Mouse (Mus musculus): ENCODE data around the gene Gpr22.

GRCm38 (mm10) chr12:31712727-31713126 is 1.0 kb downstream of the Gpr22 start:
- TF ChIP-seq GATA1 (IDR thresholded peaks at IDR 0.05; ENCODE audit: borderline replicate concordance, low read length) (no peak), FLI1 (IDR thresholded peaks at IDR 0.05; ENCODE audit: low read length) (no peak)
